Mouse (Mus musculus) adrenal gland, adult 10 weeks (tissue): ENCODE results near the gene Corin. TPM values are rescaled to one million over a fixed set of nuclear protein-coding genes. Genes with fewer than 3 reads are reported as not detected.

ENCODE experiments used
- polyA plus RNA-seq: library from polyadenylated mRNA; stranded (reverse); fragments of 350-450 nt; fragmentation: Illumina TruSeq; extraction: RNeasy Lipid Tissue Mini Kit (QIAGEN cat#74804); gene quantifications from one replicate; pipeline ENCODE4 v1.2.3, GENCODE M21; 2014; ENCODE audit warnings: low read depth, low replicate concordance

The Corin gene
- polyA plus RNA-seq, result 0.52 TPM

DNA sequence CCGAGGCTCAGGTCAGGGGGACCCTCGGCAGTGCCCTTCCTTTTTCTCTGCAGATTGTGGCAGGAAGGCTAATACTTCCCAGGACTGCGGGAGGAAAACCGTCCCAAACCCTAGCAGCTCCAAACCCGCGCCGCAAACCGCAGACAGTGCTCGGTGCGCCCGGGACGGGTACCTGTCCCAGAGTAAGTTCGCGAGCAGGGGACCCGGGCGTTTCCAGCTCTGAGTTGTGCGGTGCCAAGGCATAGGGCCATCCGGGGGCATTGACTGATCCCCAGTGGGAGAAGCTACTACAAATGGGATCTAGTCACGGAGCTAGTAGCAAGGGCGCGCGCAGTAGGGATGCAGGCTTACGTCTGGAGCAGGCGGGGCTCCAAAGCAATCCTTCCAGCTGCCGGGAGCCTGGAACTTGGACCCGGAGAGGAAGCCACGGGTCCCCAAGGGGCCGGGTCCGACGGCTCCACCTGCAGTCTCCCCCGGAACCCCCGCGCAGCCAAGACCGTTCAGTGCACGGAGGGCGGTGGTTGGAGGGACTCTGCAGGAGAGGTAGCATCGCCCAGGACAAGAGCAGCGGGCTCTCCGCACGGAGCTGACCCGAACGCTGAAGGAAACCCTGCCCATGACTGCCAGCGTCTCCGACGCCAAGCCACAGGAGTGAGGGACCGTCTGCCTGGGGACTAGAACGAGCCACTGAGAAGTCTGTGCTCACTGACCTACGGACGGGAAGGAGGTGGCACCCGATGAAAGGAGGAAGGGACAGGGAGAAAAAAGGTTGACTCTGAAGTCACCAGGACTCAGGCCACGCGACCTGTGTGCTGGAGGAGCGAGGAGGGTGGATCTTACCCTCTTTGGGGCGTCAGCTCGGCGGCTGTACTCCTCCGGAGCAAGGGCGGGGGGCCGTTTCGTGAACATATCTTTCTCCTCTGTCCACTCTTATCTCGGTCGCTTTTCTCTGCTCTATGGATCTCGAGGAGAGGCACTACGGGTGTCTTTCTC lies at the start of gene Corin:
TSS of gene Corin (minus strand) at position 943 of the 993 bp plus-strand sequence.

Other genes with a start within 250 kb of the Corin start
- 18.4 TPM for gene Nfxl1, start 55.2 kb upstream of the Corin start, polyA plus RNA-seq
- not detected for gene Zar1, start 76.8 kb upstream of the Corin start, polyA plus RNA-seq
- gene Gm5868, start 83.1 kb upstream of the Corin start, polyA plus RNA-seq, result not detected
- not detected for gene Cnga1, start 139.8 kb upstream of the Corin start, polyA plus RNA-seq
- gene Nipal1, start 143.3 kb upstream of the Corin start, polyA plus RNA-seq, result 3.4 TPM
- 0.35 TPM for gene Txk, start 248.3 kb upstream of the Corin start, polyA plus RNA-seq